Mouse (Mus musculus): ENCODE results near the gene Endou. TPM values are rescaled to one million over a fixed set of nuclear protein-coding genes. Genes with fewer than 3 reads are reported as not detected.

Gene Endou
- polyA plus RNA-seq, 1 experiment from 2014 or later: 0.26 TPM

- no peaks in the 10 kb centered on the region; the same call in 1 of the 2 replicates for H3K27me3 ChIP-seq
- no peak for ATAC-seq
- H3K4me3 ChIP-seq: no peak overlapping the region
- H3K9ac ChIP-seq: no peak overlapping the region
- 89% methylated on average over 6 of the region's 6 CpGs for WGBS
- no peaks in the 10 kb centered on the region for H3K9me3 ChIP-seq (replicated peaks)
- H3K4me2 ChIP-seq: no peak overlapping the region
- no peaks in the 10 kb centered on the region for H3K36me3 ChIP-seq (ENCODE audit: poor library complexity, severe bottlenecking)
- peaks cover 6% of the 10 kb centered on the region for H3K4me1 ChIP-seq
- H3K27ac ChIP-seq: no peak overlapping the region
Observed at GRCm38 (mm10) chr15:97710906-97711305, 20.2 kb downstream of the Endou start.

GRCm38 (mm10) chr15:97705211-97706050 is 25.7 kb downstream of the Endou start, which contains the start of gene Rpap3:
TSS of gene Rpap3 (minus strand) at chr15:97705825.
- H3K4me2 ChIP-seq: peak within 1 kb of the TSS; percentile 84
- no peaks in the 10 kb centered on the region for H3K27me3 ChIP-seq
- peaks cover 20% of the 10 kb centered on the region for H3K4me1 ChIP-seq
- peaks cover 24% of the 10 kb centered on the region for H3K36me3 ChIP-seq (ENCODE audit: poor library complexity, severe bottlenecking)
- H3K9ac ChIP-seq: peak within 1 kb of the TSS; percentile 97
- peak; percentile 97 for ATAC-seq
- WGBS: under 1% methylated on average over 68 of the region's 71 CpGs
- H3K4me3 ChIP-seq: peak within 1 kb of the TSS; percentile 96
- no peak within 1 kb of the TSS for H3K27ac ChIP-seq
- no peaks in the 10 kb centered on the region for H3K9me3 ChIP-seq (replicated peaks)

- ATAC-seq: no peak
- Histone ChIP-seq H3K4me1 (no peaks in the 10 kb centered on the region), H3K27me3 (no peaks in the 10 kb centered on the region), H3K9me3 (replicated peaks) (no peaks in the 10 kb centered on the region), H3K4me3 (no peak overlapping the region), H3K27ac (no peak overlapping the region), H3K36me3 (ENCODE audit: poor library complexity, severe bottlenecking) (peaks cover 94% of the 10 kb centered on the region), H3K9ac (no peak overlapping the region), H3K4me2 (no peak overlapping the region)
- WGBS: 91% methylated on average over 10 of the region's 10 CpGs
Observed at GRCm38 (mm10) chr15:97696616-97697015, 34.5 kb downstream of the Endou start.

- H3K4me2 ChIP-seq: no peak overlapping the region
- no peaks in the 10 kb centered on the region for H3K9me3 ChIP-seq (replicated peaks)
- H3K27me3 ChIP-seq: no peaks in the 10 kb centered on the region
- H3K9ac ChIP-seq: no peak overlapping the region
- 95% methylated on average over 5 of the region's 5 CpGs for WGBS
- no peaks in the 10 kb centered on the region for H3K4me1 ChIP-seq
- no peak overlapping the region for H3K27ac ChIP-seq
- ATAC-seq: no peak
- peaks cover 91% of the 10 kb centered on the region for H3K36me3 ChIP-seq (ENCODE audit: poor library complexity, severe bottlenecking)
- no peak overlapping the region for H3K4me3 ChIP-seq
Observed at GRCm38 (mm10) chr15:97693411-97693810, 37.7 kb downstream of the Endou start.

GRCm38 (mm10) chr15:97684118-97684517 is 47.0 kb downstream of the Endou start:
- Histone ChIP-seq H3K9me3 (replicated peaks) (no peaks in the 10 kb centered on the region), H3K27me3 (no peaks in the 10 kb centered on the region), H3K4me2 (no peak overlapping the region), H3K36me3 (ENCODE audit: poor library complexity, severe bottlenecking) (peaks cover 94% of the 10 kb centered on the region), H3K4me3 (no peak overlapping the region), H3K9ac (no peak overlapping the region), H3K27ac (no peak overlapping the region), H3K4me1 (no peaks in the 10 kb centered on the region)
- WGBS: 95% methylated on average over 9 of the region's 9 CpGs
- no peak for ATAC-seq

GRCm38 (mm10) chr15:97682053-97682452 is 49.1 kb downstream of the Endou start:
- Histone ChIP-seq H3K4me1 (no peaks in the 10 kb centered on the region), H3K27me3 (no peaks in the 10 kb centered on the region), H3K27ac (no peak overlapping the region), H3K4me2 (no peak overlapping the region), H3K4me3 (no peak overlapping the region), H3K9ac (no peak overlapping the region), H3K9me3 (replicated peaks) (no peaks in the 10 kb centered on the region), H3K36me3 (ENCODE audit: poor library complexity, severe bottlenecking) (peaks cover 92% of the 10 kb centered on the region)
- ATAC-seq: no peak
- 92% methylated on average over 8 of the region's 8 CpGs for WGBS

GRCm38 (mm10) chr15:97679991-97680681 is 51.0 kb downstream of the Endou start:
- H3K36me3 ChIP-seq (ENCODE audit: poor library complexity, severe bottlenecking): peaks cover 89% of the 10 kb centered on the region
- H3K9me3 ChIP-seq (replicated peaks): no peaks in the 10 kb centered on the region
- no peak overlapping the region for H3K9ac ChIP-seq
- H3K27ac ChIP-seq: no peak overlapping the region
- H3K27me3 ChIP-seq: no peaks in the 10 kb centered on the region
- no peak overlapping the region for H3K4me2 ChIP-seq
- H3K4me1 ChIP-seq: no peaks in the 10 kb centered on the region
- H3K4me3 ChIP-seq: no peak overlapping the region
- WGBS: 75% methylated on average over 18 of the region's 18 CpGs
- ATAC-seq: no peak

- ATAC-seq: no peak
- peaks cover 17% of the 10 kb centered on the region for H3K4me1 ChIP-seq
- WGBS: 97% methylated on average over 3 of the region's 3 CpGs
- no peak overlapping the region for H3K9ac ChIP-seq
- H3K36me3 ChIP-seq (ENCODE audit: poor library complexity, severe bottlenecking): peaks cover 78% of the 10 kb centered on the region
- no peak overlapping the region for H3K27ac ChIP-seq
- no peaks in the 10 kb centered on the region for H3K27me3 ChIP-seq
- H3K9me3 ChIP-seq (replicated peaks): no peaks in the 10 kb centered on the region
- H3K4me2 ChIP-seq: no peak overlapping the region
- no peak overlapping the region for H3K4me3 ChIP-seq
Observed at GRCm38 (mm10) chr15:97677341-97677740, 53.8 kb downstream of the Endou start.

- Histone ChIP-seq H3K9me3 (replicated peaks) (no peaks in the 10 kb centered on the region), H3K4me2 (no peak overlapping the region), H3K9ac (no peak overlapping the region), H3K4me3 (no peak overlapping the region), H3K4me1 (peaks cover 27% of the 10 kb centered on the region), H3K27ac (no peak overlapping the region), H3K36me3 (ENCODE audit: poor library complexity, severe bottlenecking) (peaks cover 66% of the 10 kb centered on the region), H3K27me3 (no peaks in the 10 kb centered on the region)
- no peak for ATAC-seq
- WGBS: 95% methylated on average over 13 of the region's 13 CpGs
Observed at GRCm38 (mm10) chr15:97675927-97676326, 55.2 kb downstream of the Endou start.

- Histone ChIP-seq H3K27ac (no peak overlapping the region), H3K27me3 (no peaks in the 10 kb centered on the region), H3K4me3 (no peak overlapping the region), H3K9ac (no peak overlapping the region), H3K4me2 (no peak overlapping the region), H3K4me1 (peaks cover 27% of the 10 kb centered on the region), H3K9me3 (replicated peaks) (no peaks in the 10 kb centered on the region), H3K36me3 (ENCODE audit: poor library complexity, severe bottlenecking) (peaks cover 54% of the 10 kb centered on the region)
- 93% methylated on average over 4 of the region's 4 CpGs for WGBS
- no peak for ATAC-seq
Observed at GRCm38 (mm10) chr15:97674423-97674822, 56.7 kb downstream of the Endou start.

- no peak for ATAC-seq
- 91% methylated on average over 7 of the region's 7 CpGs for WGBS
- Histone ChIP-seq H3K27me3 (no peaks in the 10 kb centered on the region), H3K9ac (no peak overlapping the region), H3K36me3 (ENCODE audit: poor library complexity, severe bottlenecking) (peaks cover 47% of the 10 kb centered on the region), H3K4me3 (no peak overlapping the region), H3K27ac (peak overlapping the region; percentile 91), H3K9me3 (replicated peaks) (no peaks in the 10 kb centered on the region), H3K4me1 (peaks cover 27% of the 10 kb centered on the region), H3K4me2 (no peak overlapping the region)
Observed at GRCm38 (mm10) chr15:97673256-97674000, 57.7 kb downstream of the Endou start.
